Mouse (Mus musculus) heart, adult 2 months (tissue): ENCODE results near the gene Ten1.

Source experiments
- CTCF ChIP-seq: fragments of 200-600 bp; IDR thresholded peaks from 2 replicates; pipeline ENCODE4 v1.8.1; 2022; ENCODE audit warnings: antibody characterized with exemption, mild to moderate bottlenecking, moderate library complexity
- POLR2A ChIP-seq: fragments of 200-500 bp; IDR thresholded peaks from 2 replicates; pipeline ENCODE4 v1.6.1; 2011; ENCODE audit warnings: mild to moderate bottlenecking, low read depth, low read length, control low read depth; ENCODE audit not compliant: insufficient read depth

GRCm38 (mm10) chr11:116218737-116219400 lies 20.2 kb downstream of the Ten1 start:
- TF ChIP-seq CTCF = no peak
- TF ChIP-seq POLR2A = no peak
